Mouse (Mus musculus): ENCODE results near the gene Lmo7. TPM values are rescaled to one million over a fixed set of nuclear protein-coding genes. Genes with fewer than 3 reads are reported as not detected.

The Lmo7 gene
- polyA plus RNA-seq, 1 experiment from 2014 or later = 4.4 TPM

DNA sequence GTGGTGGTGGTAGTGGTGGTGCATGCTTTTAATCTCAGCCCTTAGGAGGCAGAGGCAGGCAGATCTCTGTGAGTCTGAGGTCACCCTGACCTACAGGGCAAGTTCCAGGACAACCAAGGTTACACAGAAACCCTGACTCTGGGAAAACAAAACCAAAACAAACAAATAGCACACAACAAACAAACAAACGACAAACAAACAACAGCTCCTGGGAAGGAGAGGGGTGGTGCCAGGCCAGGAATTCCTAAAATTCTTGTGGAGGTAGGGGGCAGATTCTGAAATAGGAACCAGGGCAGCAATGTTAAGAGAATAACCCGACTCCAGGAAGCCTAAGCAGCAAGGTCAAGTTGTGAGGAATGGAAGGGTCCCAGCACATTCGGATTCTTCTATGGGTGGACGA is 7.7 kb downstream of the Lmo7 start:
- Histone ChIP-seq H3K36me3 (ENCODE audit: control insufficient read depth, insufficient read depth, low read length) (no peaks in the 10 kb centered on the region), H3K4me1 (ENCODE audit: control insufficient read depth, insufficient read depth, low read length) (no peaks in the 10 kb centered on the region), H3K9me3 (replicated peaks; ENCODE audit: control insufficient read depth, low read length) (no peaks in the 10 kb centered on the region), H3K9ac (ENCODE audit: low read length) (no peak overlapping the region), H3K27ac (ENCODE audit: low read depth, low read length) (no peak overlapping the region), H3K27me3 (replicated peaks; ENCODE audit: control insufficient read depth, insufficient read depth, low read length) (no peaks in the 10 kb centered on the region), H3K4me3 (ENCODE audit: low read depth, low read length) (no peak overlapping the region), H3K4me2 (ENCODE audit: low read length) (no peak overlapping the region)
- 91% methylated on average over 4 of the region's 4 CpGs for WGBS
- DNase-seq (ENCODE audit: low spot score) (no peak), ATAC-seq (no peak)

GRCm38 (mm10) chr14:101746635-101747034 is 16.9 kb downstream of the Lmo7 start:
- Histone ChIP-seq H3K9me3 (replicated peaks; ENCODE audit: control insufficient read depth, low read length) (no peaks in the 10 kb centered on the region), H3K27ac (ENCODE audit: low read depth, low read length) (no peak overlapping the region), H3K27me3 (replicated peaks; ENCODE audit: control insufficient read depth, insufficient read depth, low read length) (no peaks in the 10 kb centered on the region), H3K4me2 (ENCODE audit: low read length) (no peak overlapping the region), H3K36me3 (ENCODE audit: control insufficient read depth, insufficient read depth, low read length) (no peaks in the 10 kb centered on the region), H3K9ac (ENCODE audit: low read length) (no peak overlapping the region), H3K4me1 (ENCODE audit: control insufficient read depth, insufficient read depth, low read length) (no peaks in the 10 kb centered on the region), H3K4me3 (ENCODE audit: low read depth, low read length) (no peak overlapping the region)
- no peak for ATAC-seq
- no peak for DNase-seq (ENCODE audit: low spot score)
- WGBS = 93% methylated on average over 3 of the region's 3 CpGs

GRCm38 (mm10) chr14:101747811-101748210 is 18.1 kb downstream of the Lmo7 start:
- H3K27ac ChIP-seq (ENCODE audit: low read depth, low read length) = no peak overlapping the region
- ATAC-seq = no peak
- WGBS = 91% methylated on average over 11 of the region's 11 CpGs
- H3K4me1 ChIP-seq (ENCODE audit: control insufficient read depth, insufficient read depth, low read length) = no peaks in the 10 kb centered on the region
- no peak overlapping the region for H3K4me3 ChIP-seq (ENCODE audit: low read depth, low read length)
- H3K9me3 ChIP-seq (replicated peaks; ENCODE audit: control insufficient read depth, low read length) = no peaks in the 10 kb centered on the region
- no peaks in the 10 kb centered on the region for H3K36me3 ChIP-seq (ENCODE audit: control insufficient read depth, insufficient read depth, low read length)
- no peaks in the 10 kb centered on the region for H3K27me3 ChIP-seq (replicated peaks; ENCODE audit: control insufficient read depth, insufficient read depth, low read length)
- no peak overlapping the region for H3K4me2 ChIP-seq (ENCODE audit: low read length)
- no peak overlapping the region for H3K9ac ChIP-seq (ENCODE audit: low read length)
- DNase-seq (ENCODE audit: low spot score) = no peak

GRCm38 (mm10) chr14:101748436-101748835 is 18.7 kb downstream of the Lmo7 start:
- 90% methylated on average over 7 of the region's 7 CpGs for WGBS
- Histone ChIP-seq H3K27ac (ENCODE audit: low read depth, low read length) (no peak overlapping the region), H3K9me3 (replicated peaks; ENCODE audit: control insufficient read depth, low read length) (no peaks in the 10 kb centered on the region), H3K36me3 (ENCODE audit: control insufficient read depth, insufficient read depth, low read length) (no peaks in the 10 kb centered on the region), H3K9ac (ENCODE audit: low read length) (no peak overlapping the region), H3K27me3 (replicated peaks; ENCODE audit: control insufficient read depth, insufficient read depth, low read length) (no peaks in the 10 kb centered on the region), H3K4me3 (ENCODE audit: low read depth, low read length) (no peak overlapping the region), H3K4me2 (ENCODE audit: low read length) (no peak overlapping the region), H3K4me1 (ENCODE audit: control insufficient read depth, insufficient read depth, low read length) (no peaks in the 10 kb centered on the region)
- no peak for DNase-seq (ENCODE audit: low spot score)
- ATAC-seq = no peak

DNA sequence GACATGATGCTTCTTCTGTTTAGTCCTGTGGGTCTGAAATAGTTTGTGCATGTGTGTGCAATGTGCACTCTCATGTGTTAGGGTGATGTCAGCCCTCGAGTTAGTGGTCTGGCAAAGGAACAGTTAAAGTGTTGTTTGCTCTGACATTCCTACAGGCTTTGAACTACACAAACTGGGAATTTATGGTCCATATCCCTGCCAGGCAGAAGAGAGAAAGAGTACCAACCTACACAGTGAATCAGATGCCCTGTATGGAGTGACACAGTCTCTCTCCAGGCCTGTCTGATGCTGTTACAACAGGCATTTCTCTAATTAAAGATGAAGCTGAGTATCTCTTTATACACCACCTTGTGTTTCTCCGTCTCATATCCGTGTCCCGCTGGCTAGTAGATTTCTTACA is 21.2 kb downstream of the Lmo7 start:
- WGBS = 87% methylated on average over 4 of the region's 4 CpGs
- DNase-seq (ENCODE audit: low spot score) = no peak
- Histone ChIP-seq H3K9me3 (replicated peaks; ENCODE audit: control insufficient read depth, low read length) (no peaks in the 10 kb centered on the region), H3K36me3 (ENCODE audit: control insufficient read depth, insufficient read depth, low read length) (no peaks in the 10 kb centered on the region), H3K9ac (ENCODE audit: low read length) (no peak overlapping the region), H3K4me3 (ENCODE audit: low read depth, low read length) (no peak overlapping the region), H3K27me3 (replicated peaks; ENCODE audit: control insufficient read depth, insufficient read depth, low read length) (no peaks in the 10 kb centered on the region), H3K27ac (ENCODE audit: low read depth, low read length) (no peak overlapping the region), H3K4me2 (ENCODE audit: low read length) (no peak overlapping the region), H3K4me1 (ENCODE audit: control insufficient read depth, insufficient read depth, low read length) (no peaks in the 10 kb centered on the region)
- no peak for ATAC-seq

DNA sequence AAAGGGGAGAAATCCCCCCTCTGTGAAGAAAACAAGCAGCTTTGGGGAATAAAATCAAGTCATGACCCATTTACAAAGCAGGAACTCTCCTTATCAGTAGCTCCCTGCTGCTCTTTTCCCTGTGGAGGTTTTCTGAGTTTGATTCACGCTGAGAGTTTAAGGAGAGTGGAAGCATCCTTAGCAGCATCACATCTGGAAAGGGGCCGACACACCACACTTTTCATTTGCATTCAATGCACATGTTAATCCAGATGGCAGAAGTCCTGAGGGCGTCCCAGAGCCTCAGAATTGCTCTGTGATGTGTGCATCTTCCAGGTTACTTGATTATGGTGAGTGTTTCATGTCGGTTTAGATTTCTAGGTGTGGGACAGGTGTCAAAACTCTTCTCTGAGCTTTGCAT is 25.7 kb downstream of the Lmo7 start:
- Histone ChIP-seq H3K9ac (ENCODE audit: low read length) (no peak overlapping the region), H3K4me3 (ENCODE audit: low read depth, low read length) (no peak overlapping the region), H3K9me3 (replicated peaks; ENCODE audit: control insufficient read depth, low read length) (no peaks in the 10 kb centered on the region), H3K27ac (ENCODE audit: low read depth, low read length) (no peak overlapping the region), H3K4me2 (ENCODE audit: low read length) (no peak overlapping the region), H3K27me3 (replicated peaks; ENCODE audit: control insufficient read depth, insufficient read depth, low read length) (no peaks in the 10 kb centered on the region), H3K4me1 (ENCODE audit: control insufficient read depth, insufficient read depth, low read length) (no peaks in the 10 kb centered on the region), H3K36me3 (ENCODE audit: control insufficient read depth, insufficient read depth, low read length) (no peaks in the 10 kb centered on the region)
- ATAC-seq (no peak), DNase-seq (ENCODE audit: low spot score) (no peak)
- 44% methylated on average over 4 of the region's 4 CpGs for WGBS

- no peaks in the 10 kb centered on the region for H3K4me1 ChIP-seq (ENCODE audit: control insufficient read depth, insufficient read depth, low read length)
- DNase-seq (ENCODE audit: low spot score) (peak; percentile 21), ATAC-seq (no peak)
- no peak overlapping the region for H3K27ac ChIP-seq (ENCODE audit: low read depth, low read length)
- 44% methylated on average over 1 of the region's 1 CpGs for WGBS
- H3K9ac ChIP-seq (ENCODE audit: low read length) = no peak overlapping the region
- no peak overlapping the region for H3K4me2 ChIP-seq (ENCODE audit: low read length)
- H3K27me3 ChIP-seq (replicated peaks; ENCODE audit: control insufficient read depth, insufficient read depth, low read length) = no peaks in the 10 kb centered on the region
- no peak overlapping the region for H3K4me3 ChIP-seq (ENCODE audit: low read depth, low read length)
- no peaks in the 10 kb centered on the region for H3K9me3 ChIP-seq (replicated peaks; ENCODE audit: control insufficient read depth, low read length)
- no peaks in the 10 kb centered on the region for H3K36me3 ChIP-seq (ENCODE audit: control insufficient read depth, insufficient read depth, low read length)
Measured at GRCm38 (mm10) chr14:101762267-101762666, 32.5 kb downstream of the Lmo7 start.

GRCm38 (mm10) chr14:101763762-101764295 is 34.1 kb downstream of the Lmo7 start:
- no peak overlapping the region for H3K9ac ChIP-seq (ENCODE audit: low read length)
- H3K27me3 ChIP-seq (replicated peaks; ENCODE audit: control insufficient read depth, insufficient read depth, low read length) = no peaks in the 10 kb centered on the region
- WGBS = 23% methylated on average over 3 of the region's 3 CpGs
- ATAC-seq (no peak), DNase-seq (ENCODE audit: low spot score) (no peak)
- H3K4me3 ChIP-seq (ENCODE audit: low read depth, low read length) = no peak overlapping the region
- H3K9me3 ChIP-seq (replicated peaks; ENCODE audit: control insufficient read depth, low read length) = no peaks in the 10 kb centered on the region
- H3K4me1 ChIP-seq (ENCODE audit: control insufficient read depth, insufficient read depth, low read length) = no peaks in the 10 kb centered on the region
- no peak overlapping the region for H3K27ac ChIP-seq (ENCODE audit: low read depth, low read length)
- H3K36me3 ChIP-seq (ENCODE audit: control insufficient read depth, insufficient read depth, low read length) = no peaks in the 10 kb centered on the region
- H3K4me2 ChIP-seq (ENCODE audit: low read length) = no peak overlapping the region

GRCm38 (mm10) chr14:101771336-101771735 is 41.6 kb downstream of the Lmo7 start:
- H3K4me1 ChIP-seq (ENCODE audit: control insufficient read depth, insufficient read depth, low read length) = no peaks in the 10 kb centered on the region
- no peak for ATAC-seq
- no peaks in the 10 kb centered on the region for H3K36me3 ChIP-seq (ENCODE audit: control insufficient read depth, insufficient read depth, low read length)
- no peak overlapping the region for H3K27ac ChIP-seq (ENCODE audit: low read depth, low read length)
- no peaks in the 10 kb centered on the region for H3K27me3 ChIP-seq (replicated peaks; ENCODE audit: control insufficient read depth, insufficient read depth, low read length)
- no peak overlapping the region for H3K9ac ChIP-seq (ENCODE audit: low read length)
- DNase-seq (ENCODE audit: low spot score) = no peak
- 89% methylated on average over 5 of the region's 5 CpGs for WGBS
- no peak overlapping the region for H3K4me3 ChIP-seq (ENCODE audit: low read depth, low read length)
- no peaks in the 10 kb centered on the region for H3K9me3 ChIP-seq (replicated peaks; ENCODE audit: control insufficient read depth, low read length)
- H3K4me2 ChIP-seq (ENCODE audit: low read length) = no peak overlapping the region

Data from forebrain, embryonic 14.5 days (tissue).